Mouse (Mus musculus) E14TG2a.4 (cell line): ENCODE data around the gene Pcna.
A peak's percentile ranks its signal among the peaks of the same experiment; 100 is the strongest.
"Not testable (repeated sequence)": the region's sequence is repeated elsewhere in the genome, so short reads cannot be mapped to it uniquely, and the experiment has no call there.

Experiments used
- CTCF ChIP-seq: conservative IDR thresholded peaks from 2 replicates; pipeline ENCODE4 v1.5.1; 2014; ENCODE audit warnings: low read length
- NANOG ChIP-seq: IDR thresholded peaks from 2 replicates; pipeline ENCODE4 v1.6.1; 2014; ENCODE audit warnings: borderline replicate concordance, low read length, mixed read lengths
- POU5F1 ChIP-seq: IDR thresholded peaks from 2 replicates; pipeline ENCODE4 v1.6.1; 2014; ENCODE audit warnings: low read length, borderline replicate concordance

- peak; percentile 14 for TF ChIP-seq CTCF
- TF ChIP-seq NANOG, POU5F1: not testable (repeated sequence)
Measured at GRCm38 (mm10) chr2:132240457-132240856, 12.7 kb downstream of the Pcna start.
